Mouse (Mus musculus): ENCODE measurements around the gene Baiap2l1. TPM values are rescaled to one million over a fixed set of nuclear protein-coding genes. Genes with fewer than 3 reads are reported as not detected.

Baiap2l1 gene
- total RNA-seq (2023): 0.94 TPM

GRCm38 (mm10) chr5:144357881-144358591 is at the start of gene Baiap2l1:
Gene Baiap2l1, minus strand, starts transcription at chr5:144358112.

GRCm38 (mm10) chr5:144243901-144244487 is 113.9 kb downstream of the Baiap2l1 start, which contains the start of gene Bri3:
Gene Bri3, plus strand, starts transcription at chr5:144244437.

GRCm38 (mm10) chr5:144223503-144223862 is 134.4 kb downstream of the Baiap2l1 start, which contains the start of gene Tecpr1:
Gene Tecpr1, minus strand, starts transcription at chr5:144223615.

Other genes starting within 250 kb of the Baiap2l1 start
- 0.94 TPM for gene Bhlha15, start 167.8 kb downstream of the Baiap2l1 start, total RNA-seq (2023)
- 554 TPM for gene Tecpr1, start 134.5 kb downstream of the Baiap2l1 start, total RNA-seq (2023)
- 67.1 TPM for gene Bri3, start 113.7 kb downstream of the Baiap2l1 start, total RNA-seq (2023)
- not detected for gene Nptx2, start 187.8 kb upstream of the Baiap2l1 start, total RNA-seq (2023)

All from CD4-positive naive resting alpha-beta T cell, adult 76 days (primary cell).